Mouse (Mus musculus) thymus, postnatal 36 days (tissue): ENCODE measurements around the gene Smim17.
A peak's percentile ranks its signal among the peaks of the same experiment; 100 is the strongest.
"Not testable (repeated sequence)": the region's sequence is repeated elsewhere in the genome, so short reads cannot be mapped to it uniquely, and the experiment has no call there.

Source experiments
- DNase-seq, 2 experiments: peaks; one replicate each; pipeline ENCODE4 v3.0.0; 2022; ENCODE audit warnings: mixed read lengths in 2 of 2

The Smim17 gene

GRCm38 (mm10) chr7:6415442-6415787 is 16.9 kb downstream of the Smim17 start:
- no peak for DNase-seq

GRCm38 (mm10) chr7:6419894-6420293 is 21.4 kb downstream of the Smim17 start:
- DNase-seq = no peak

DNA sequence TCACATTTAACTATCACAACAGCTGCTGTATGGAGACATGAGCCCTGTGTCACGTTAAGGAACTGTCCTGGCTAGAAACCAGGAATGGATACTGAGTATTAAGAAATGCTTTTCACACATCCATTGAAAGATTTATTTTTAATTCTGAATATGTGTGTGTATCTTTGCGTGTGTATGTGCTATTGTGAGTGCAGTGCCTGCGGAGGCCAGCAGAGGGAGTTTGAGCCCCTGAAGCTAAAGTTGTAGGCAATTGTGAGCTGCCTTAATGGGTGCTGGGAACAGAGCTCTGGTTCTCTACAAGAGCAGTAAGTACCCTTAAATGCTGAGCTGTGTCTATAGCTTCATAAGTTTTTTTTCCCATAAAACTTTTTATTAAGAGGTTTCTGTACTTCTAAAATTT is 30.9 kb downstream of the Smim17 start:
- DNase-seq = no peak

- DNase-seq = peak; percentile 26 to 35
Observed at GRCm38 (mm10) chr7:6430342-6430741, 31.8 kb downstream of the Smim17 start.

GRCm38 (mm10) chr7:6438388-6438787 is 39.9 kb downstream of the Smim17 start, which contains the start of gene Olfr1344:
Gene Olfr1344 (plus strand): TSS chr7:6438688.
- DNase-seq = no peak

DNA sequence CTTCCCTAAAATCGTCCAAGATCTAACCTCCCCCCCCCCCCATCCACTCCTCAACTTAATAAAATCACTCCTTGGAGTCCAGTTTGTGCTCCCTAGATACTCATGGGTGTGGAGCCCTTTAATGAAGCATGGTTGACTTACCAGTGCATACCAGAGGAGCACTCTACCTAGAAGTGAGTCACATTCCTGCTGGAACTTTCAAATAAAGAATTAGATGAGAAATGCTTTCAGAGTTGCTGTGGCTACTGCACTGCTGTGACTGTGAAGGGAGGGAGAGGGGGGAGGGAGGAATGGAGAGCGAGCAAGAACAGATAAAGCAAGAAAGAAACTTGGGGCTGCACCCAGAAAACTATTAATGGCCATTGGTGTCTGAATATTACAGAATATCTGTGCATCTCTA is 42.7 kb downstream of the Smim17 start:
- DNase-seq = no peak

DNA sequence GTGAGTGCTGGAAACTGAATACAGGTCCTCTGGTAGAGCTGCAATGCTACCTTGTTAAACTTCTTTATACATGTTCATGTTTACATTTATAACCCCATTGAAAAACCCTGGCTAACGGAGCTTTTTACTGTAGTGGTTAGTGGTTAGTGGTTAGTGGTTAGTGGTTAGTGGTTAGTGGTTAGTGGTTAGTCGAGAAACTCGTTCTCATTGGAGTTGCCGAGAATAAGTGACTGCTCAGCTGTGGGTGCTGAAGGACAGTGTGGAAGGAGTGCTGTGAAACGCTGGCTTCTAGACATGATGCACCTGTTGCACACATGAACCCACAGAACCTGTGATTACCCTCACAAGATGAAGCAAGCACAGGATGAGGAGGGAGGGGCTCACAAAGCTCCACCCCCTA is 49.3 kb downstream of the Smim17 start:
- no peak for DNase-seq

DNA sequence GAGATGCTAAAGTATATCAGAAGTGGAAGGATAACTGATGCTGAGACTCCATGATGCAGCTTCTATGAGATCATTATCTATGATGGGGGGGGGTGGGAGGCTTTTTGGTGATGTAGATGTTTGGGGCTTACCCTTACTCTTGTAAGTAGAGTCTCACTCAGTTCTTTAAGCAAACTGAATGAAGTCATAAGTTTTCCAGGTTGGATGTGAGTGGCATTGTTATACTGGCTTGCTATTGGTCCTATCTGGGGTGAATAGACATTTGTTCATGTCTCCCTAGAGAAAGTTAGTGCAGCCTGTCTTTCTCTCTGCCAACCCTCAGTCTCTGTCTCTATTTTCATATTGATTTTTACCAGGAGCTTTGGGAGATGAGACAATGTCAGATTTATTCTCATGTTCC is 57.4 kb downstream of the Smim17 start, which contains the start of gene Olfr1336:
Gene Olfr1336 (plus strand): TSS at position 301 of the 400 bp plus-strand sequence.
- no peak for DNase-seq

GRCm38 (mm10) chr7:6456399-6456798 is 57.9 kb downstream of the Smim17 start:
- DNase-seq = no peak

- DNase-seq = no peak
Observed at GRCm38 (mm10) chr7:6466951-6467350, 68.4 kb downstream of the Smim17 start, which contains the start of gene Olfr1346. Gene Olfr1346 (plus strand): TSS chr7:6467101.

DNA sequence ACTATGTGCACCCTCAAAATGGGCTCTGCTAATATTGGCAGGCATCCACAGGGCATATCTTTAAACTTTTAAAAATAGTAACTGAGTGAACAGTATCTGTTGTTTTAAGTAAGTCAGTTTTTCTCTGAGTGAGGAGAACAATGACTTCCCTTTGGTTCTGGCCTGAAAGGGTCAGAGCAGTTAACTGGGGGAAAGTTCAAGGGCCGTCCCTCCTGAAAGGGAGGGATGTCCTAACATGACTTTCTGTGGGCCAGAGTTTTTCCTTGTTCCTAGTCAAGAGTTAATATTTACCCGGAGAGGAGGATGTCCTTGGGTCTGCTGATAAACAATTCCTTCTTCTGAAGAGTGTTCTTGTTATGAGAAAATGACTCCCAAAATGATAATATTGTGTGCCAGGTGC is 79.1 kb downstream of the Smim17 start:
- DNase-seq = not testable (repeated sequence)
